Mouse (Mus musculus) C2C12 (cell line): ENCODE data around the gene Esr2.

Experiments
- CEBPB ChIP-seq: IDR thresholded peaks from one replicate; pipeline ENCODE4 v1.6.1; 2011; ENCODE audit warnings: low read depth, mild to moderate bottlenecking, control low read depth, moderate library complexity
- CTCF ChIP-seq: IDR thresholded peaks from one replicate; pipeline ENCODE4 v1.5.1; 2011; ENCODE audit not compliant: control insufficient read depth, insufficient read depth, insufficient read length
- MAX ChIP-seq: IDR thresholded peaks from one replicate; pipeline ENCODE4 v1.6.1; 2011; ENCODE audit warnings: mild to moderate bottlenecking, control low read depth
- MYOG ChIP-seq: IDR thresholded peaks from one replicate; pipeline ENCODE4 v1.6.1; 2011; ENCODE audit not compliant: control insufficient read depth, insufficient read length; ENCODE audit errors: extremely low read depth

- TF ChIP-seq CTCF (no peak), MAX (no peak), MYOG (no peak), CEBPB (no peak)
Measured at GRCm38 (mm10) chr12:76128831-76129230, 48.2 kb downstream of the Esr2 start.
